ENCODE assay signal across 19 mouse cellular contexts in the genomic region with DNA sequence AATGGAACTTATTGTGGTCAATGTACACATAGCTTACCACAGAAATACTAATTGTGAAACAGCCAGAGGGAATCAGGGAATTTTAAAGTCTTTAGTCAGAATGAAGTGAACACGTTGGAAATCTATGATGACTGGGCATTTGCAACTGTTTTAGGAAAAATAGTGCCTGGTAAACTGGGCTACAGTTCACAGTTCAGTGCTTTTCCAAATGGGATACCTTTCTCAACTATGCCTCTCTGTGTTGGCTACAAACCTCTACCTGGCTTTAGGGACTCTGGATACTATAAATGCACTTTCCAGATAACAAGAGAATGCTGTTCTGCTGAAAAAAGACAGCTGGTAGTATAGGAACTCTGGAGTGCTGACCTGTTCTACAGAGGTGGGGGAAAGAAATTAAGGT.
"Had no signal": no experiment of that assay in that cellular context is flagged by ENCODE, and none has a peak within 500 bp of the region (broad histone marks: within the 10 kb centered on the region; RNA-seq: fewer than 3 reads in every experiment).

No protein-coding gene starts in this region.

- H3K4me3 ChIP-seq: limb, embryonic 12.5 days; limb, embryonic 15.5 days; liver, embryonic 13.5 days; midbrain, embryonic 13.5 days; neural tube, embryonic 13.5 days had no signal

- H3K36me3 ChIP-seq: kidney, embryonic 15.5 days; limb, embryonic 12.5 days; limb, embryonic 15.5 days; liver, embryonic 13.5 days; midbrain, embryonic 10.5 days; midbrain, embryonic 13.5 days; stomach, embryonic 15.5 days had no signal

- H3K4me2 ChIP-seq: limb, embryonic 12.5 days; limb, embryonic 15.5 days; liver, embryonic 13.5 days; midbrain, embryonic 13.5 days had no signal

- ATAC-seq: midbrain, embryonic 13.5 days; midbrain, embryonic 16.5 days had no signal

- H3K27me3 ChIP-seq: kidney, embryonic 15.5 days; limb, embryonic 12.5 days; limb, embryonic 15.5 days; megakaryocyte, embryonic 14.5 days; neural tube, embryonic 13.5 days; stomach, embryonic 15.5 days had no signal

- DNase-seq: kidney, adult 8-10 months; kidney, postnatal 10 days; kidney, postnatal 36 days; left cerebral cortex, postnatal 4 days; liver, embryonic 13.5 days; lung, adult 2 months; retina, postnatal 1 day; right cerebral cortex, postnatal 25 days; spleen, adult 18-20 months; thymus, postnatal 25 days had no signal

- H3K9me3 ChIP-seq: kidney, embryonic 15.5 days; limb, embryonic 12.5 days; limb, embryonic 15.5 days; liver, embryonic 13.5 days; megakaryocyte, embryonic 14.5 days; midbrain, embryonic 10.5 days; midbrain, embryonic 13.5 days; neural tube, embryonic 13.5 days; stomach, embryonic 15.5 days had no signal

- H3K27ac ChIP-seq: limb, embryonic 12.5 days; limb, embryonic 15.5 days; liver, embryonic 13.5 days; midbrain, embryonic 13.5 days; neural tube, embryonic 13.5 days had no signal

- H3K9ac ChIP-seq: kidney, embryonic 15.5 days; limb, embryonic 12.5 days; limb, embryonic 15.5 days; liver, embryonic 13.5 days; midbrain, embryonic 13.5 days; neural tube, embryonic 13.5 days; stomach, embryonic 15.5 days had no signal
